Mouse (Mus musculus) activated CD4-positive, CD25-positive, alpha-beta regulatory T cell (primary cell): ENCODE measurements around the gene Samd15. TPM values are rescaled to one million over a fixed set of nuclear protein-coding genes. Genes with fewer than 3 reads are reported as not detected.

Source experiments
- polyA plus RNA-seq, 2 experiments: library from polyadenylated mRNA; unstranded; fragments of 100-300 nt; shearing (Covaris generic); gene quantifications; one replicate each; pipeline ENCODE4 v1.2.1; 2017

The Samd15 gene
- 1 to 10 TPM; 2.6 to 3.8 TPM for polyA plus RNA-seq

DNA sequence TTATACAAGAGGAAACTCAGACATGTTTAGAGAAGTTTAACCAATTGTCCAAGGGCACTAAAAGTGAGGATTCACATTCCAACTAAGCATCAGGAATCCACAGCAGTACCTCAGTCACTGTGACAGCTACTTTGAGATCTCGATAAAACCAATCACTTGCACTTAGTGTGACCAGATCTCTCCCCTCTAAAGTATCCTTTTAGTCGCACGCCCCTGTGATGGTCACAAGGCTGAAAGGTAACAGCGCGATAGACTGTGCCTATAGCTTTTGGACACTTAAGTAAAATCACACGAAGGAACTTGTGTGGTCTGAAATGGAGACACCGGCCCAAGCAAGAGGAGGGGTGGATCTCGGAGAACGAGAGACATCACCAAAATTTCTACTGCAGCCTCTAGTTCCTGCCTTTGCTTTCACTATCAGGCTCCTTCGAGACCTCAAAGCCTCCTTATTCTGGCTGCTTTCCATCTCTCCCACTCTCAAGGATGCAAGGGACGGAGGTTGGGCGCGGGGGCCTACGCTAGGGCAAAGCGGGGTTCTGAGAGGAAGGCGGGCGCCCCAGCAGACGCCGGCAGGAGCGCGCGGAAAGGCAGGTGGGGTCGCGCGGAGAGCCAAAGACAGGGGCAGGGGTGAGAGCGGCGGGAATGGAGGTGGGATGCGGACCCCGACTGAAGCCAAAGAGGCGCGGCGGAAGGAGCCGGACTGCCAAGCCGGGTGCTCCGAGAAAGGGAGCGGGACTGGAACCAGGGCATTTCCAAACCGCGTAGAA, at the start of gene Samd15:
TSS of gene Samd15 (plus strand) at position 518 of the 767 bp plus-strand sequence.

DNA sequence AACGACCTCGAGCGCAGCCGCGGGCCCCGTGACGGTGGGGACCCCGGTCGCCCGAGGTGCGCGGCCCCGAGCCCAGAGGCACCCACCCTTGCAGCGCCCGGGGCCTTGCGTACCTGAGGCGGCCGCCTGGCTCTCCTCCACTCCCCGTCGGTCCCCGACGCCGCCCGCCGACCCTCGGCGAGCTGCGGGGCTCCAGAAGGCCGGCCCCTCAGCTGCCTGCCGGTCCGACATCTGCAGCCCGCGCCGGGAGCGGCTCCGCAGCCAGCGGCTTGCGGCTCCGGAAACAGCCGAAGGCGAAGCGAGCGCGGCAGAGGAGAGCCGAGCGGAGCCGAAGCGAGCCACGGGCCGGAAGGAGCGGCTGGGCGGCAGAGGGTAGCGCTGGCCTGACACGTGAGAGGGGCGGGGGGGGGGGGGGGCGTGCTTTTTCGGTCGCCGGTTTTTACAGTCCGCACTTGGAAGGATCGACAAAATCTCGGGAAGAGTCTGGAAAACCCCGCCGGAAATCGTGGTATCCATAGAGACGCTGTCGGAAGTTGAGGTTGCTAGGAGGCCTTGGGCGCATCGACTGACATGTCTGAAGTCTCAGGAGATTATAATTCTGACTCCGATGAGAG, 557 bp downstream of the Samd15 start, which contains the start of gene Tmed8:
TSS of gene Tmed8 (minus strand) at position 482 of the 614 bp plus-strand sequence.

DNA sequence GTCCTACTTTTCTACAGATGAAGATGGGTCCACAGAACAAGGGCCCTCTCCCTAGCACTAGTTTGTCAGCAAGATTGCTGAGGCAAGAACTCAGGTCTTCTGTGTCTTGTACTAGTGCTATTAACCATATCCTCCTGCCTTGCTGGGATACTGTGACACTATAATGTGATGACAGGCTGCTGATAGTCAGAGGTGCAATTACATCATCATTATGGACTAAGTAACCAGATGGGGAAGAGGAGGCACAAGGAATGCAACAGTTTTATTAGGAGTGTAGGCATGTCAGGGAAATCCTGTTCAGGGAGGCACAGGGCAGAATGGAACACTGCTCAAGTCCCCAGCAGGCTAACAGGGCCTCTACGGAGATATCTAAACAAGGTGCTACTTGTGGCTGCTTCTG, 39.1 kb downstream of the Samd15 start, which contains the start of gene Noxred1:
TSS of gene Noxred1 (minus strand) at position 101 of the 400 bp plus-strand sequence.

Other genes starting within 250 kb of the Samd15 start
- under 1 TPM in 1 of 2 experiments, not detected in 1; 0.57 TPM for gene Zdhhc22, start 209.3 kb upstream of the Samd15 start, polyA plus RNA-seq
- under 1 TPM in 1 of 2 experiments, not detected in 1; 0.37 TPM for gene Tmem63c, start 178.4 kb upstream of the Samd15 start, polyA plus RNA-seq
- under 1 TPM in 1 of 2 experiments, not detected in 1; 0.19 TPM for gene Ngb, start 97.2 kb upstream of the Samd15 start, polyA plus RNA-seq
- gene Gstz1, start 52.6 kb upstream of the Samd15 start, polyA plus RNA-seq = 1 to 10 TPM; 8.3 to 9.4 TPM
- gene Pomt2, start 51.8 kb upstream of the Samd15 start, polyA plus RNA-seq = 1 to 10 TPM; 2.0 to 2.8 TPM
- gene Tmed8, start 731 bp downstream of the Samd15 start, polyA plus RNA-seq = 1 to 10 TPM; 3.6 to 7.5 TPM
- gene Noxred1, start 39.0 kb downstream of the Samd15 start, polyA plus RNA-seq = 1 to 10 TPM in 1 of 2 experiments, under 1 TPM in 1; 0.81 to 1.2 TPM
- gene Vipas39, start 66.5 kb downstream of the Samd15 start, polyA plus RNA-seq = 10 to 100 TPM; 33.9 to 35.7 TPM
- 100 to 1,000 TPM; 159 to 164 TPM for gene Ahsa1, start 66.8 kb downstream of the Samd15 start, polyA plus RNA-seq
- not detected for gene Ism2, start 100.0 kb downstream of the Samd15 start, polyA plus RNA-seq
- 100 to 1,000 TPM; 172 to 179 TPM for gene Sptlc2, start 188.6 kb downstream of the Samd15 start, polyA plus RNA-seq
- 10 to 100 TPM; 80.8 to 85.1 TPM for gene Slirp, start 244.2 kb downstream of the Samd15 start, polyA plus RNA-seq
- gene Alkbh1, start 244.3 kb downstream of the Samd15 start, polyA plus RNA-seq = 10 to 100 TPM; 58.9 to 80.6 TPM